Mouse (Mus musculus): ENCODE measurements around the gene Adam17. TPM values are rescaled to one million over a fixed set of nuclear protein-coding genes. Genes with fewer than 3 reads are reported as not detected.

Gene Adam17
- 16.2 and 16.9 TPM in 2 replicates for polyA plus RNA-seq (2015; fragmentation: Nextera tagmentation; extraction: Ambion mirVana)

DNA sequence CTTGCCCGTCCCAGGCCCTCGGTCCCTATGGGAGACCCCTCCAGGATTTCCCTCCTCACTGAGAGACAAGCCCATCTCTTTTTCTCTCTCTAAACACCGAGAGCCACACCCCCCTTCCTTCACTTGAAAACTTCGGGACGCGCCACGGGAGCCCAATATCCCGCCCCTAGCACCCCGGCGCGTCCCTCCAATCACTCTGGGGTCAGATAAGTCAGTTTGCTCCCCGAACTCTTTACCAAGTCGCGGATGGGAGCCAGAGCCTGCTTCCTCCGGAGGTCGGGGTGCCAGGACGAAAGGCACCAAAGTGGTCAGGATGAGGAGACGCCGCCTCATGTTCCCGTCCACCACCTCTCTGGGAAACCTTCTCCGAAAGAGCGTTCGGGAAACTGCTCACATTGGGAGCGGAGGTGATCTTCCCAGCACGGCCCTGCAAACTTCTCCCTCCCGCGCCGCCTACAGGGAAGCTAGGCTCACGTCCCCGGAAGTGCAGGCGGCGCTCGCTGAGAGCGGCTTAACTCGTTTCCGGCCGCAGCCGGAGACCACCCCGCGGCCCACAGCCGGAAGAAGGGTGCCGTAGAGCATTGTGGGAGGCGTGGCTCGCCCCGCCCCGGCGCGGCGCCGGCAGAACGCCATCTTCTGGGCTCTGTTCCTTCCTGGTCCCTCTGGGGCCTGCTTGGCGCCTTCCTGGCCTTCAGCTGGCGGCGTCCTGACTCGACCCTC lies at the start of gene Adam17:
Gene Adam17 (minus strand): TSS at position 533 of the 720 bp plus-strand sequence.
- Histone ChIP-seq H3K9me3 (ENCODE audit: control insufficient read depth, low read length) (no peaks in the 10 kb centered on the region), H3K27ac (replicated peaks) (peak within 1 kb of the TSS; percentile 92), H3K4me3 (ENCODE audit: low read depth, low read length) (peak within 1 kb of the TSS; percentile 73), H3K27me3 (ENCODE audit: control insufficient read depth, insufficient read depth, low read length) (no peaks in the 10 kb centered on the region), H3K36me3 (ENCODE audit: control insufficient read depth, insufficient read depth, low read length) (no peaks in the 10 kb centered on the region), H3K4me2 (replicated peaks; ENCODE audit: low read depth) (peak within 1 kb of the TSS; percentile 82), H3K9ac (ENCODE audit: low read length) (peak within 1 kb of the TSS; percentile 80), H3K4me1 (replicated peaks; ENCODE audit: control insufficient read depth, insufficient read depth) (no peaks in the 10 kb centered on the region)
- DNase-seq (ENCODE audit: low spot score) (peak; percentile 97), ATAC-seq (ENCODE audit: low FRiP score, low TSS enrichment) (peak; percentile 98)
- WGBS = under 1% methylated on average over 54 of the region's 55 CpGs
- TF ChIP-seq EP300 (optimal IDR thresholded peaks at IDR 0.05) (no peak), CTCF (IDR thresholded peaks at IDR 0.05; ENCODE audit: low read depth) (peak; percentile 82)

GRCm38 (mm10) chr12:21418621-21419131 lies 45.2 kb upstream of the Adam17 start:
- WGBS = 33% methylated on average over 11 of the region's 11 CpGs
- DNase-seq (ENCODE audit: low spot score) (peak; percentile 22), ATAC-seq (ENCODE audit: low FRiP score, low TSS enrichment) (no peak)
- TF ChIP-seq EP300 (optimal IDR thresholded peaks at IDR 0.05) (no peak), CTCF (IDR thresholded peaks at IDR 0.05; ENCODE audit: low read depth) (no peak)
- peak overlapping the region; percentile 90 for H3K4me3 ChIP-seq (ENCODE audit: low read depth, low read length)
- no peaks in the 10 kb centered on the region for H3K36me3 ChIP-seq (ENCODE audit: control insufficient read depth, insufficient read depth, low read length)
- peak overlapping the region; percentile 56 for H3K4me2 ChIP-seq (replicated peaks; ENCODE audit: low read depth)
- peak overlapping the region; percentile 61 for H3K27ac ChIP-seq (replicated peaks)
- H3K4me1 ChIP-seq (replicated peaks; ENCODE audit: control insufficient read depth, insufficient read depth) = no peaks in the 10 kb centered on the region
- H3K9me3 ChIP-seq (ENCODE audit: control insufficient read depth, low read length) = no peaks in the 10 kb centered on the region
- H3K9ac ChIP-seq (ENCODE audit: low read length) = 0 out of 2 replicates have a peak overlapping the region, but pooled peaks have one; percentile 14
- H3K27me3 ChIP-seq (ENCODE audit: control insufficient read depth, insufficient read depth, low read length) = no peaks in the 10 kb centered on the region

DNA sequence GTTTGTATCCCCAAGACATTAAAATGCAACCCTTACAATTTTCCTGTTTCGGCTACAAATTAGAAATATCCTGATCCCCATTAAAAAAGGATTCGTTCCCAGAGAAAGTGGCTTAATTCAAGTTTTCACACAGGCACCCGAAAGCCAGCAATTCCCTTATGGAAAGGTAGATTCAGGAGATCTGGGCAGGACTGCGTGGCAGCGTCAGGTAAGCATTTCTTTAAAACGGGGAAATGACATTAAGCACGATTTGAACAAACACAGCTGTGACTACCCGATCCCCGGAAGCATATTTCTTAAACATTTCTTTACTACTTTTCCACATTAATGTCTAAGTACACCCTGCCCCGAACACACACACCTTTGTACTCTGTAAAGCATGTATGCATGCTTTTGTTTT lies 44.7 kb upstream of the Adam17 start:
- Histone ChIP-seq H3K9me3 (ENCODE audit: control insufficient read depth, low read length) (no peaks in the 10 kb centered on the region), H3K27me3 (ENCODE audit: control insufficient read depth, insufficient read depth, low read length) (no peaks in the 10 kb centered on the region), H3K36me3 (ENCODE audit: control insufficient read depth, insufficient read depth, low read length) (no peaks in the 10 kb centered on the region), H3K4me2 (replicated peaks; ENCODE audit: low read depth) (peak overlapping the region; percentile 56), H3K4me3 (ENCODE audit: low read depth, low read length) (peak overlapping the region; percentile 90), H3K4me1 (replicated peaks; ENCODE audit: control insufficient read depth, insufficient read depth) (no peaks in the 10 kb centered on the region), H3K9ac (ENCODE audit: low read length) (peak overlapping the region; percentile 61), H3K27ac (replicated peaks) (peak overlapping the region; percentile 74)
- 1% methylated on average over 10 of the region's 10 CpGs for WGBS
- no peak for ATAC-seq (ENCODE audit: low FRiP score, low TSS enrichment)
- TF ChIP-seq CTCF (IDR thresholded peaks at IDR 0.05; ENCODE audit: low read depth) (no peak), EP300 (optimal IDR thresholded peaks at IDR 0.05) (no peak)
- DNase-seq (ENCODE audit: low spot score) = peak; percentile 17

DNA sequence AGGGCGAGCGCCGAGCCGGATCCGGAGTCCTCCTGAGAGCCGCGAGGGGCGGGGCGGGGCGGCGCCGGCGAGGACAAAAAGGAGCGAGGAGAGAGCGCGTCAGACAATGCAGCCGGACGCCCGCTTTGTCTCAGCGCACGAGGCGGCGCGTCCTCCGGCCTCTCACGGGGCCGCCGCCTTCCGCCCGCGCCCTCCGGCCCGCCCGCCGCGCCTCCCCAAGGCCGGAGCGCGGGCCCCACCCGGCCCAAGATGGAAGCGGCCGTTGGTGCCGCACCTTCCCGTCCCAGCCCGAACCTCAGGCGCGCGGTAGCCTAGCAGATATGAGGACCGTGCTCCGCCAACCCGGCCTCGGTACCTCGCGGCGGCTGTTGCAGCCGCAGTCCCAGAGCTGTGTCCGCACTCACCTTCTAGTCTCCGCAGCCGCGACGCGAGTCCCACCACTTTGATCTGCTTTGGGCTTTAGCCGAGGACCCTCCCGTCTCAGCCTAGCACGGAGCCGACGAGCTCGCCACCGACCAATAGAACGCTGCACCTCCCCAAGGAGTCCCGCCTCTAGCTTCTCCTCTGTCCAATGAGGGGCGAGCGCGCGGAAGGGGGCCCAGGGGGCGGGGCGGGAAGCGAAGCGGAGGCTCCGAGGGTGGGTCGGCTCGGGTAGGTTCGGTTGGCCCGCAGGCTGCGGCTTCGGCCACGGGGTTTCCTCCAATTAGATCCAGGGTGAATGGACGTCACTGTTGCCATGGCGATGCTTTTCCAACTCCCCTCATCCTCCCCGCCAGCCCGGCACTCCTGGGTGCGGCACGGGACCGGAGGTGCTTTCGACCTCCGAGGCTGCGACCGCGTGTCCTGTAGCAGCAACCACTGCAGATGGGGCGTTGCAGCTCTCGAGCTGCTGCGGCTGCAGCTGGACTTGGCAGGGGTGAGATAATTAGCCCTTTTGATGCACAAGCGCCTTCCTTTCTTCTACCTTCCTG lies 44.0 kb upstream of the Adam17 start, which contains the start of gene Ywhaq:
Gene Ywhaq (minus strand): TSS at position 538 of the 971 bp plus-strand sequence.
- H3K27me3 ChIP-seq (ENCODE audit: control insufficient read depth, insufficient read depth, low read length) = no peaks in the 10 kb centered on the region
- no peaks in the 10 kb centered on the region for H3K4me1 ChIP-seq (replicated peaks; ENCODE audit: control insufficient read depth, insufficient read depth)
- peak within 1 kb of the TSS; percentile 56 for H3K4me2 ChIP-seq (replicated peaks; ENCODE audit: low read depth)
- DNase-seq (ENCODE audit: low spot score) = peak; percentile 99
- peak; percentile 99 for ATAC-seq (ENCODE audit: low FRiP score, low TSS enrichment)
- H3K9ac ChIP-seq (ENCODE audit: low read length) = peak within 1 kb of the TSS; percentile 91
- peak within 1 kb of the TSS; percentile 90 for H3K4me3 ChIP-seq (ENCODE audit: low read depth, low read length)
- no peaks in the 10 kb centered on the region for H3K36me3 ChIP-seq (ENCODE audit: control insufficient read depth, insufficient read depth, low read length)
- TF ChIP-seq EP300 (optimal IDR thresholded peaks at IDR 0.05) (no peak), CTCF (IDR thresholded peaks at IDR 0.05; ENCODE audit: low read depth) (no peak)
- no peaks in the 10 kb centered on the region for H3K9me3 ChIP-seq (ENCODE audit: control insufficient read depth, low read length)
- H3K27ac ChIP-seq (replicated peaks) = peak within 1 kb of the TSS; percentile 100
- WGBS = under 1% methylated on average over 90 of the region's 103 CpGs

DNA sequence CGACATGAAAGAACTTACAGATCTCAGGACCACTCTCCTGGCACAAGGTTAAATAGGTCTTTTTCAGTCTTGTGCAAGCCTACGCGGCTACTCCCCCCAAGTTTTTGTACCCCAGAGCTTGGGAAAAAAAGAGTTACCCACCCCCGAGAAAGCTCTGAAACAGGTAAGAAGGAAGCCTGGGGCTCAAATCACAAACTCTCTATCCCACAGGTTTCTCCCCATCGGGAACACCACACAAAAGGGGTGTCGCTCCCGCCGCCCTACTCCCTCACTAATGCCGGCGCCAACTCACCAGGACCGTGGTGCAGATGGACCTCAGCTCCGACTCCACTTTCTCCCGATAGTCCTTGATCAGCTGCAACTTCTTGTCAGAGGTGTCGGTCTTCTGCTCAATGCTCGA lies 43.1 kb upstream of the Adam17 start:
- TF ChIP-seq CTCF (IDR thresholded peaks at IDR 0.05; ENCODE audit: low read depth) = no peak
- no peak for TF ChIP-seq EP300 (optimal IDR thresholded peaks at IDR 0.05)
- 0% methylated on average over 13 of the region's 15 CpGs for WGBS
- H3K27me3 ChIP-seq (ENCODE audit: control insufficient read depth, insufficient read depth, low read length) = no peaks in the 10 kb centered on the region

More for the DNA sequence above, 43.1 kb upstream of the Adam17 start:
- H3K4me2 ChIP-seq (replicated peaks; ENCODE audit: low read depth) = peak overlapping the region; percentile 50
- ATAC-seq (ENCODE audit: low FRiP score, low TSS enrichment) (no peak), DNase-seq (ENCODE audit: low spot score) (peak; percentile 30)
- H3K4me3 ChIP-seq (ENCODE audit: low read depth, low read length) = peak overlapping the region; percentile 90
- H3K4me1 ChIP-seq (replicated peaks; ENCODE audit: control insufficient read depth, insufficient read depth) = no peaks in the 10 kb centered on the region
- H3K36me3 ChIP-seq (ENCODE audit: control insufficient read depth, insufficient read depth, low read length) = no peaks in the 10 kb centered on the region
- peak overlapping the region; percentile 74 for H3K9ac ChIP-seq (ENCODE audit: low read length)
- H3K9me3 ChIP-seq (ENCODE audit: control insufficient read depth, low read length) = no peaks in the 10 kb centered on the region
- H3K27ac ChIP-seq (replicated peaks) = peak overlapping the region; percentile 69

Measured in stomach, postnatal 0 days (tissue).